Mouse (Mus musculus): ENCODE measurements around the gene Knstrn.

DNA sequence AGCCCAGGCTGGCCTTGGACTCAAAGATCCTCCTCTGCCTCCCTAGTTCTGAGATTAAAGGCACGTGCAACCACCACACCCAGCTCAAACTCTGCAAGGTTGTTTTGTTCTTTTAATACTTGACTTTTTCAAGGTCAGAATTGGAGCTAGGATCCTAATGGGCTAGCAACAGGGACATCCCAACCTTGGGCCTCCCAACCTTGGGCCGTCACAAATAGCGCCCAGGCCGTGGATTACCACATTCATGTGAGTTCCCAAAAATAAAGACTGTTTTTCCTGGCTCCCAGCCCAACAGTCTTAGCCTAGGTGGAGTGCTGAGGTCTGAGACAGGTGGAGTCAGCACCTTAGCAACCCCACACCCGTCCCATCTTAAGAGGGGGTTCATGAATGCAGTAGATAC is 68.2 kb downstream of the Knstrn start:
- no peak for TF ChIP-seq CTCF (IDR thresholded peaks at IDR 0.05; ENCODE audit: borderline replicate concordance, insufficient read depth, low read length)
- TF ChIP-seq POLR2A (IDR thresholded peaks at IDR 0.05; ENCODE audit: low read depth, low read length), result no peak

Data from embryonic fibroblast, embryonic 13.5 days (primary cell).